Mouse (Mus musculus) gastrocnemius, adult 8-10 months (tissue): ENCODE data around the gene Dnah6. TPM values are rescaled to one million over a fixed set of nuclear protein-coding genes. Genes with fewer than 3 reads are reported as not detected.

Source experiments
- DNase-seq, 2 experiments: peaks; one replicate each; pipeline ENCODE4 v3.0.0; 2022; ENCODE audit warnings: low spot score in 2 of 2
- total RNA-seq, 4 experiments: library from RNA; stranded (reverse); gene quantifications; 2 replicates each; pipeline ENCODE4 v1.2.4; 2022

The Dnah6 gene
- total RNA-seq, 4 experiments from 2014 or later: 0.02 TPM; not detected in 2

DNA sequence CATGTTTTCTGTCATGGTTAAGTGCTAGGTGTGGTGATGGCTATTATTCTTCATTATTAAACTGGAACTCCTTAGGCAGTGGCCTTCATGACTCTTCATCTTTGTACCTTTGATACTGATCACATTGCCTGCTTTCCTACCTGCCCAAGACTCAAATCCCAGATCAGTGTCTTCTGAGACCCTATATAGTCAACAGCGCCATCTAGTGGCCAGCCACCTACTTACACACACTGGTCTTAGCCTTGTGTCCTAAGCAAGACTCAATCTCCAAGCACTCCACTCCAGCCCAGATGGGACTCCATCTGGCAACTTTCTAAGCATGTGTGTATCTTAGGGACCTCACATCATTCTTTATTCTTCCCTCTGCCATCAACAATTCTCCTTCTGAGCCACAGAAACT is 67.8 kb downstream of the Dnah6 start:
- peak; percentile 52 to 64 for DNase-seq

DNA sequence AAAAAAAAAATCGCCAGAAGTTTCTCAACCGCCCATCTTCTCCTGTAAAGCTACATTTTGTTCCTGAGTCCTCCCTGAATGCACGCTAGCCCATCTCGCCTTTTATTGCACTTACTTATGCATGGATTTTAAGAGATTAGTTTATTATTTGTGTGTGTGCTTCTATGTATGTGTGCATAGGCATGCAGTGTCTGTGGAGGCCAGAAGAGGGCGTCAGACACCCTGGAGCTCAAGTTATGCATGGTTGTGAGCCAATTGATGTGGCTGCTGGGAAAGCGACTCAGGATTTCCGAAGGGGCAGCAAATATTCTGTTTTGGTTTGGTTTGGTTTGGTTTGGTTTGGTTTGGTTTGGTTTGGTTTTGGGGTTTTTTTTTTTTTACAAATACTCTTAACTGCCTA is 78.0 kb downstream of the Dnah6 start:
- DNase-seq: no peak

DNA sequence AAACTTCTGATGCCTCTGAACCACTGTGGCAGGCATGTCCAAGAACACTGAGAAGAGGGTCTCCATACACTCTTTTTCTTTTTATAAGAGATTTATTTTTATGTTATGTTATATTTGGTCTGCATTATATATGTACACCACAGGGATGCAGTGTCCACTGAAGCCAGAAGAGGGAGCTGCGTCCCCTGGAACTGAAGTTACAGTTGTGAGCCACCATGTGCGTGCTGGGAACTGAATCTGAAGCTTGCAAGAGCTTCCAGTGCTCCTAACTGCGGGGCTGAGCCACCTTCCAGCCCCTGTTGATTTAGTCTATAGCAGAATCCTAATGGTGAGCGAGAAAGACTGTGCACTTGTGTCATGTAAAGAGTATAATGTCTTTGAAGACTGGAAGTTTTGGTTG is 78.7 kb downstream of the Dnah6 start:
- DNase-seq: no peak

DNA sequence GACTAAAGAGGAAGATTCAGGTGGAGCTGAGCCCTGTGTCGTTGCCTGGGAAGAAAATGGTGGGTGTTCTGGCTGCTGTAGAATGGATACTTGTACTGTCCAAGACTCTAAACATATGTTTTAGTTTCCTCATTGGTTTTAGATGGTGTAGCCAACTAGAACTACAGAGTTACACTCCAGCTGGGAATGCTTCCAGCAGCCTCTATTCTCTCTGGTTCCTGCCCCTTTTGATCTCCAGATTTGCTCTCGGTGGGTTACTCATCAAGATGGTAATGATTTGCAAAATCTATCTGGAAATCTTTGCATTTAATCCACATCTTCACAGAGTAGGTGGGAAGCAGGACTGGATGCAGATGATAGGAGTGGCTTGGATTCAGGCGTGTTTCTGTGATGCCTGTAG is 80.6 kb downstream of the Dnah6 start:
- no peak for DNase-seq

DNA sequence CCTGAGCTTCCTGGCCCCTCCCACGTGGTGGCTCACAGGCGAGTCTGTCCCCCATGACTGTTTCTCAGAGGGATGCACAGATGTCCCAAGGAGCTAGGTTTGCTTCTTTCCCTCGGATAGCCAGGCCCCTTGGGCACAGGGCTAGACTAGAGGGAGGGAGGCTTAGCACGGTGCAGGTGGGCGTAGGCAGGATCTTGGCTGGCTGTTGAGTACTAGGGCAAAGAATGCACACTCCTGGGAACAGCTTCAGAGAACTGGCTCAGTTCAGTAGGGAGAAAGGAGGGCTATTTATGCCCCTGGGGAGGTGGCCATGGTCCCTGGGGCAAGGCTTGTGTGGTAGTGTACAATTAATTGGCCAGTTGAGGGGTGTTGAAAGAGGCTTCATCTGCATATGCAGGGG is 88.7 kb downstream of the Dnah6 start:
- no peak for DNase-seq

DNA sequence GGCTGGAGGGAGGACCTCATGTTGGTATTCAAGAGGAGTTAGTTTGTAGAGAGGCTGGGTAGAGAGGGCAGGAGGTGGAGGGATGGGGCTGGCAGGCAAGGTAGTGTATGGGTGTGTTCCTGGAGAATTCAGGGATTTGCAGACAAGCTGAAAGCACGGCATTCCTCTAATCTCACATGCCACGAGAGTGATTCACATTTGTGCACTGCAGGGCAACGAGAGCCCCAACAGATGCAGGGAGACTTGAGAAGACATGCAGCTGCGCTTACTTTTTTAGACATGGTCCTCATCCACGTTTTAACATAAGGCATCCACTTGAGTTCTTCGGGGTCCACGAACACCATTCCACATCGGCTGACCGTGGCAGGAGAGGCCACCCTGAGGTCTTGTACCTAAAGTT is 93.9 kb downstream of the Dnah6 start:
- no peak for DNase-seq

DNA sequence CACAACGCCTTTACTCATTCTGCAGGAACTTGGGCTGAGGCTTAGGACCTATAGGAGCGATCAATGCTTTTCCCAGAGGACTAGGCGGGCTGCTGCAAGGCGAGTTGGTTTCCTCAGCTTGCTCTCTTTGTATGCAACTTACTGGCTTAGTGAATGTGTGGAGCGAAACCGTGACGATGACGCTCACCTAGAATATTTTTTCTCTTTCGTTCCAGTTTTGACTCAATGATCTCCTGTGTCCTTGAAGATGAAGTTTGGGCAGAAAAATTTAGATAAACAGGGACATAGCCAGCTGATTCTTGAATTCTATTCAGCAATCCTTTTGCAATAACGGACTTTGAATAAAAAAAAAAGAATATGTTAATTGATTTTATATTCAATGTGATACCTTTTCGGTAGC is 101.1 kb downstream of the Dnah6 start:
- no peak for DNase-seq

DNA sequence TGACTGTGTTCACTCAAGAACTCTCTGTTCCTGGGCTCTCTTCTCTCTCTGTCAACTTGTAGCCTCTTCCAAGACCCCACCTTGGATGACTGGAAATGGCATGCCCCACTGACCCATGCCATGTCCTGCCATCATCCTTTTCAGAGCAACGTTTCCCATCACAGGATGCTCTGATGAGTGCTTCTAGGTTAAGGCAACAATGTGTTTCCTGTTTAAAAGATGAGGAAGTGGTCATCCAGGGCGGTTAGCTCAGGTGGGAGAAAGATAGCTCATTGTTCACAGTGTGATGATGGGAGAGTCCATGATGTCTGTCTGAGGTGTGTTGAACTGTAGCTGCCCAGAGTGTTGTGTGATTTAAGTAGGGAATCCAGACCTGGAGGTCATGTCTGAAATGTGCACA is 107.6 kb downstream of the Dnah6 start:
- no peak for DNase-seq

DNA sequence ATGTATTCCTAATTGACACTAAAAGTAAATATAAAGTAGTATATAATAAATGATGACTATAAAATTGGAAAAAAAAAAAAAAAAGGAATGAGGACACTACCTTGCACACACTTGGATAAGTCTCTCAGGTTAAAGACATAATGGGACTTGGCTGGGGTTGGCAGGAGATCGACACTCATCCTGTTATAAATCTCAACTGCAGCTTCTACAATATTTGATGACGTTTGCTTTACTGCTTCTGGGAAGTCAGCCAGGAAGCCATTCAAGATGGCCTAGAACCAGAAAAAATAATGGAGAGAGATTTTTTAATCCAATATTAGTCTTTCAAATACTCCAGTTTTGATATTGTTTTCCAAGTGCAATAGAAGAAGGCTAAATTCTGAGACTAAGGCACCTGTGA is 108.1 kb downstream of the Dnah6 start:
- no peak for DNase-seq

DNA sequence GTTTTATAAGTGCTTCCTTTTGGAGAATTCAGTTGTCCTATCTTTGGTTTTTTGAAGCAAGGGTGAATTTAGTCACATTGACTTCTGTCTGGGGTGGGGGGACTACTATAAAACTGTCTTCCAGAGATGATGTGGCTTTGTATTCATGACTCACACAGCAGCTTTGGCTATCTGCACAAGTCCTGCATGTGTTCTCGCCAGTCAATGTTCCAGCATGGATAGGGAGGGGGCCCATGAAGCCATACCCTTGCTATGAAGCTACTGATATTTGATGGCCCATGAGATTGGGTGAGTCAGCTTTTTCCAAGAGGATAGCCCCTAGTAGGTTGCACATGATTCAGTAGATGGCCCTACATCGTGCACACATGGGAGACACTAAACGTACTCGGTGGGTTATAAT is 128.3 kb downstream of the Dnah6 start:
- DNase-seq: no peak

DNA sequence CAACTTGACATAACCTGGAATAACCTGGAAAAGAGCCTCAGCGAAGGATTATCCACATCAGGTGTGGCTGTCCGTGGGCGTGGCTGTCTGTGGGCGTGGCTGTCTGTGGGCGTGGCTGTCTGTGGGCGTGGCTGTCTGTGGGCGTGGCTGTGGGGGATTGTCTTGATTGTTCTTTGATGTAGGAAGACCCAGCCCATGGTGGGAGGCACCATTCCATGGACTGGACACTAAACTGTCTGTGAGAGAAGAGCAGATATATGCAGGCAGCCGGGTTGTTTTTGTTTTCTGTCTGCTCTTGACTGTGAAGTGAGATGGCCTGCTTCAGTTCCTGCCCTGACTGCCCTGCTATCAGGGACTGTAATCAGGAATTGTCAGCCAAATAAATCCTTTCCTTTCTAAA is 130.6 kb downstream of the Dnah6 start:
- DNase-seq: no peak

DNA sequence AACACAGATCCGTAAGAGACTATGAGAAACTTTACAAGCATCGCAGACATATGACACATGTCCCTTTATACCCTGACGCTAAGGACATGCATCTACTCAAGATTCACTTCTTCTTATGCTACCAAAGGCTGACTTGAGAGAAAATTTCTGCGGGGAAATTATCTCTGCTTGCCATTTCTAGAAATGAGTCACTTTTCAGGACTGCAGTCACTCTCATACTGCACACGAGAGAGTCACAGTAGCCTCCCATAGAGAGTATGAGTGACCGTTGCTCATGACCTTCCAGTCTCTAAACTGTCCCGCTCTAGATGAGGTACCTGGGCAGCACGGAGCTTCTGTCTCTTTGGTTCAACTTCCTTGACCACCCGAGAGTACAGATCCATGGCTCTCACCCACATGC is 138.9 kb downstream of the Dnah6 start:
- no peak for DNase-seq

DNA sequence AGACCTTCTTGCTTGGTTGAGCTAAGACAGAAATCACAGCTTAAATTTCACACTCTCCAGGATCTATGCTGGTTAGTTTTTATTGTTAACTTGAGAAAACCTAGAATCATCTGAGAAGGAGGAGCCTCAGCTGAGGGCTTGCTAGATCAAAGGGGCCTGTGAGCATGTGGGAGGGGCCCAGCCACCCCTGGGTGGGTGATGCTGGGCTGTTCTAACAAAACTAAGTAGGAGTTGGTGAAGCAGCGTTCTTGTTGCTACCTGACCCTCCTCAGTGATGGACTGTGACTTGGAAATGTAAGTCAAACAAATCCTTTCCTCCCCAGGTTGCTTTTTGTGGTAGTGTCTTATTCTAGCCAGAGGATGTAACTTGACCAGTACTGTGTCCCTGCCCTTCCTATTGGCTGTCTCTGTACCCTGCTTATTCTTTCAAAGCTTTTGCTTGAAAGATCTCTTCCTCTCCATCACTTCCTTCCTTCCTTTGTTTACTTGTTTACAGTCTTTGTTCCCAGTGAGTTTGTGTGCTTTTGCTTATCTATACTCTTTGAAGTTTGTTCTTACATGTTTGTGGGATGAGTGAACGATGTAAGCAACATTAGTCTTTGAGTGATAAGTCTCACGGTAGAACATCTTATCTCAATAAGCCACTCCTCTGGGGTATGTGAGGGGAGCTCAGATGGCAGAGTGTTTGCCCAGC is 149.2 kb downstream of the Dnah6 start:
- DNase-seq: no peak

DNA sequence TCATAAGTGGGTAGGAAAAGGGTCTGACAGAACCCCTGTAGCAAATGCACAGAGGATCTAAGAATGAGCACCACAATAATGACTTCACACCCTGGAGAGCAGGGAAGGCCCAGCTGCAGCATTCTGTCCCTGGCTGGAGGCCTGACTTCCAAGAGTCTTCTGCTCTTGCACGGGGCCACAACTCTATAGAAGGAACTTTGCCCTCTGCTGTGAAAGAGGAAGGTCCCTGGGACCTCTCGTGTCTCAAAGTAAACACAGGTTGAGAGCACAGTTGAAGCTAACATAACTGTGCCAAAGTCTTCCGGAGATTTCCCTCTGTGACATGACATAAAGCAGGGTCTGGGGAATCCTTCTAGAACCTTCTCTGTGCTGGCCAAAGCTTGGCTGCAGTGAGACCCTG is 150.2 kb downstream of the Dnah6 start:
- no peak for DNase-seq

DNA sequence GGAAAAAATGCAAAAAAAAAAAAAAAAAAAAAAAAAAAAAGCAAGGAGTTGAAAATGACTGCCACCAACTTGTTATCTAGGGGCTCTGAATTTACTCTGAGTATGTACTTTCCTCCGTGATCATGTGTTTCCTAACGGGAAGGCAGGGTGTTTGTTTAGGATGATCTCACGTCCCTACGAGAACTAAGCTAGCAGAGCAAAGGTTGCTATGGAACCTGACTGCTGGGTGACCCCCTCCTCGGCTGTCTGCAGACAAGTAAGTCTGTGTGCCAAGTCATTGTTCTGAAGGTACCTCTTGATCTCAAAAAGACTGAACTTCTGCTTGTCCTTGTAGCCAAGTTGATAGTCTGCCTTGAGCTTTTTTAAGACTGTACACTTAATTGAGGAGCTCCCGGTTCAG is 150.8 kb downstream of the Dnah6 start:
- DNase-seq: no peak

DNA sequence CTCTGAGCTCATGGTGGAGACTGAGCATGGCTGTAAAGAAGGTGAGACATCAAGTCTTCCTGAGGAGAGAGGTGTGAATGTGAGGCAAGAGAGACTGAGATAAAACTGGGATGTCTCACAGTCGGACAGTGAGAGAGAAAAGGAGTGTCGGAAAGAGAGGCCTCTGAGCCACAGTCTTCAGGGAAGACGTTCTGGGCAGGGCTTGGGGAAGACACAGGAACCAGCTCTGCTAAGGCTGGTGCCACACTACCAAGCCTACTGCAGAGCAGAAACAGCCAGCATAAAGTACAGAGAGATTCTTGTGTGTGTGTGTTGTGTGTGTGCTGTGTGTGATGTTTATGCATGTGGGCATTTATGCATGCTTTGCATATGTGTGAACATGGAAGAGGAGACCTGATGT is 156.9 kb downstream of the Dnah6 start:
- DNase-seq: no peak

DNA sequence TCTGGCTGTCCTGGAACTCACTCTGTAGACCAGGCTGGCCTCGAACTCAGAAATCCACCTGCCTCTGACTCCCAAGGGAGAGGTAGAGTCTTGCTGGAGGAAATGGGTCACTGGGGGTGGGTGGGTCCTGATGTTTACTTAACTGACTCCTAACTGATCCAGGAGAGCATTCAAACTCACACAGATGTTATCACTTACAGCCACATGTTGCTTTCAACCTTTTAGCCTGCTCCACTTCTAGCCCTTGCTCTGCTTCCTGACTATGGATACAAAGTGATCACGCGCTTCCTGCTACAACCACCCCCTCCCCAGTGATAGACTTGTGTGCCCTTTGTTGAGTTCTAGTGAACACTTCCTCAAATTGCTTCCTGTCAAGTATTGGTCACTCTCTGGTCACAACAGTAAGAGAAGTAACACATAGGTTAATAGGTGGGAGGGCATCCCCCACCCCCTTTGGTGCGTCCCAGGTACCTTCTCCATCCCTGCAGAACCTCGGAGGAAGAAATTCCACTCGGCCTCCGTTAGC is 161.8 kb downstream of the Dnah6 start:
- no peak for DNase-seq

DNA sequence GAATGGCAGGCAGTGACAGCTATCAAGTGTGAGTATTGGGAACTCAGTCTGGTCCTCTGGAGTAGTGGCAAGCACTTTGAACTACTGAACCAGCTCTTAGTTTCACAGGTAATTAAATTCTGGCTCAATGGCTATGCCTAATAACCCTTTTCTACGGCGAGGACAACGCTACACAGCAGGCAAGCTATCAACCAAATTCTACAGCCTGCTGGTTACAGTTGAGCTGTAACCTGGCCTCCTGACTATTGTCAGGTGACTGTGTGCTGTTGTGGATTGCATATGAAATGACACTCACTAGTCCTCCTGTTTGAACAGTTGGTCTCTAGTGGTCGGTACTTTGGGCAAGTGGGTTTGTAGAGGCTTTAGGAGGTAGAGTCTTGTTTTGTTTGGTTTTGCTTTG is 162.3 kb downstream of the Dnah6 start:
- DNase-seq: no peak

DNA sequence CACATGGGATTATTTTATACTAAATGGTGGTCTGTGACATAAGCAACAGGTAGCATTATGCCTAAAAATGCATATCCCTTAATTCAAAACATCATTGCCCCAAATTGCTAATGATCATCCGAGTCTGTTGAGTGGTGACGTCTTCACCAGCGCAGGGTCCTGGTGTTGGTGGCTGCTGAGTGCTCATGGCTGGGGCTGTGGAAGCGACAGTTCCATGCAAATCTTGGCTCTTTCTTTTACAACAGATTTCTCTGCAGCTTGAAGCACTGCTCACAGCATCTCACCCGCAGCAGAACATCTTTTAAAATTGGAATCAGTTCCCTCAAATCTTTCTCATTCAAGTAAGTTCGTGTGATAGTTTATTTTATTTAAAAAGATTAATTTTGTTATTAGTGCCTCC is 166.1 kb downstream of the Dnah6 start:
- DNase-seq: no peak

DNA sequence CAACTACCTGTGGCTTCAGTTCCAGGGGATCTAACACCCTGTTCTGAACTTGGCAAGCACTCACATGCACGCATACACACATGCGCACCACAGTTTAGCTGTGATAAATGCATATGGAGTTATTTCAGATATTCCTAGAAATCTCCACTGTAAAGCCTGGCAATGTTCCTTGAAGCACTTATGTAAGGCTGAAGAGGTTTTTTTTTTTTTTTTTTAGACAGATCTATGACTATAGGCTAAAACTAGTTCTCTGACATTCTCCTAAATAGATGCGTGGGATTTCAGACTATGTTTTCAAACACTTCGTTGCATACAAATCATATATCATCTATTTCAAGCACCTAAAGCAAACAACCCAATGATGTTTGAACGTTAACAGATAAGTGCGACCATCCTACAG is 166.6 kb downstream of the Dnah6 start:
- no peak for DNase-seq

DNA sequence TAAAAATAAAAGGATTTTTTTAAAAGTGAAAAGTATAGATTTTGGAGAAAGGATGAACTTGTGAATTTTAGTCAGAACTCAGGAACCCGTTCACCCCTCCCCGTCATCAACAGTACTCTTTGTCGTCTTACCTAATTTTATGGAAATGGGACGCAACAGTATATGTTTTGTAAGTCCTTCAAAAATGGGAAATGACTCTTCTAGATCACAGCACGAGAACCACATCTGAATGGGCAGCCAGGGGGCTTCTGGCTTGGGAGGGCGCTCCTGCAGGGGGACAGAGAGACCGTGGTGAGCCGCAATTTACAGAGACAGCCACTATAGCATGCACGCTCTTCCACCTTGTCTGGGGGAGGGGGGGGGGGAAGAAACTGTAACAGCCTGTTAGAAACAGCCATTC is 167.9 kb downstream of the Dnah6 start:
- DNase-seq: no peak

DNA sequence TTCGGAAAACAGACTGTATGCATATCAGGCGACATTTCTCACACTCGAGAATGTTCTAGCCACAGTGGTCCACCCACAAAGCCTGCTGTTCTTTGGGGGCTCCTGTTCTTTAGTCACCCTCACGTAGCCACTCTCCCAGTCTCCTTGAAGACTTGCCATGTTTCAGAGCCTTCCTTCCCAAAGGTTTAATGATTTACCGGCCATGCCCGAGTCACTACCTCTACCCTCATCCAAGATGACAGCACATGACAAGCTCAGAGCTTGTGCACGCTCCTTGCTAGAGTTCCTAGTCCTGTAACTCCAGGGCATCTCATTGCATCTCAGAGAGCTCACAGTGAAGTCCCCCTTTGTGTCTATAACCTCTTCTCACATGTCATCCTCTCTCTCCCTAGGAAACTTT is 174.2 kb downstream of the Dnah6 start:
- DNase-seq: no peak

DNA sequence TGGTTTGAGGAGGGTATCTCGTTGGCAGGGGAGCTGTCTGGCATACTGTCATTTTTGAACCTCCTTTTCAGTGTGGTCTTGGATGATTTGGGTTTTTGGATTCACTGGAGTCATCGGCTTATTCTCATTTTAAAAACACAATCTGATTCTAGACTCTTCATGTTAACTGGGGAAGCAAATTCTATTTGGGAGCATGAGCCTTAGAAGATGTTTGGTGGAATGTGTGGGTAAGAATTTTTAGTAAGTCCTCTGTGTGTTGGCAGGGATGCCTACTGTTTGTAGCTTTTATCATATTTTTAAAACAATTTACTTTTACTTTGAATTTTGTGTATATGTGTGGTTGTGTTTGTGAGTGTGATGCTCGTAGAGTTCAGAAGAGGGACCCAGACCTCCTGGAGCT is 175.5 kb downstream of the Dnah6 start:
- no peak for DNase-seq

DNA sequence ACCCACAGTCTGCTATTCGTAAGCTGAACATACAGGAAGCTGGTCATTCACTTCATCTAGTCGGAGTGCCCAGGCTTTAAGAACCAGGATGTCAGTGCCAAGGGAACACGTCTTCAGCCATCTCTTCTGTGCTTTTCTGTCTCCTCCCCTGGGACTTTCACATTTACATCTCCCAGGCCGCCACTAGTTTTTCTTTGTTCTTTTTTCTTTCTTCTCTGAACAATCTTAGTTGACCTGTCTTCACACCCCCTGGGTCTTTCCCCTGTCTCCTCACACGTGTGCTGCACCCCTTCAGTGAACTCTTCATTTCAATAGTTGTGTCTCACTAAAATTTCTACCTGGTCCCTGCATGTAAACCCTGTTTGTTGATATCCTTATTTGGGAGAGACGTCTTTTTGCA is 179.2 kb downstream of the Dnah6 start:
- no peak for DNase-seq
